Mouse (Mus musculus): ENCODE measurements around the gene Hddc3. TPM values are rescaled to one million over a fixed set of nuclear protein-coding genes. Genes with fewer than 3 reads are reported as not detected.
"Not testable (repeated sequence)": the region's sequence is repeated elsewhere in the genome, so short reads cannot be mapped to it uniquely, and the experiment has no call there.

Hddc3 gene
- total RNA-seq (2021): 10 to 100 TPM; 47.1 to 50.5 TPM

- intact Hi-C loops (cut with DNase I): loop anchor here (1.0 kb wide), 1 partner anchor 27 kb away; no protein-coding TSS in a partner anchor
- peak; percentile 97 for DNase-seq (ENCODE audit: low spot score in 2 of 2)
Measured at GRCm38 (mm10) chr7:80342858-80343257, at the start of gene Hddc3. Gene Hddc3, plus strand, starts transcription at chr7:80343104.

- intact Hi-C loops (cut with DNase I): no loop called here
- peak; percentile 97 to 99 for DNase-seq (ENCODE audit: low spot score in 2 of 2)
Measured at GRCm38 (mm10) chr7:80294062-80294763, 48.7 kb upstream of the Hddc3 start, which contains the start of gene Prc1. Gene Prc1, plus strand, starts transcription at chr7:80294450.

- DNase-seq (ENCODE audit: low spot score in 2 of 2): no peak
- intact Hi-C loops (cut with DNase I): no loop called here
Measured at GRCm38 (mm10) chr7:80294764-80295648, 47.9 kb upstream of the Hddc3 start.

GRCm38 (mm10) chr7:80296462-80296861 is 46.4 kb upstream of the Hddc3 start:
- intact Hi-C loops (cut with DNase I): no loop called here

GRCm38 (mm10) chr7:80297041-80297440 is 45.9 kb upstream of the Hddc3 start:
- intact Hi-C loops (cut with DNase I): no loop called here
- DNase-seq (ENCODE audit: low spot score in 2 of 2): no peak

More at GRCm38 (mm10) chr7:80296462-80296861, 46.4 kb upstream of the Hddc3 start:
- no peak for DNase-seq (ENCODE audit: low spot score in 2 of 2)

- intact Hi-C loops (cut with DNase I): no loop called here
- DNase-seq (ENCODE audit: low spot score in 2 of 2): no peak
Measured at GRCm38 (mm10) chr7:80298754-80299153, 44.1 kb upstream of the Hddc3 start.

GRCm38 (mm10) chr7:80299568-80299967 is 43.3 kb upstream of the Hddc3 start:
- DNase-seq (ENCODE audit: low spot score in 2 of 2): no peak
- intact Hi-C loops (cut with DNase I): no loop called here

GRCm38 (mm10) chr7:80301522-80301921 is 41.4 kb upstream of the Hddc3 start:
- intact Hi-C loops (cut with DNase I): no loop called here
- no peak for DNase-seq (ENCODE audit: low spot score in 2 of 2)

GRCm38 (mm10) chr7:80307766-80308165 is 35.1 kb upstream of the Hddc3 start:
- DNase-seq (ENCODE audit: low spot score in 2 of 2): no peak
- intact Hi-C loops (cut with DNase I): no loop called here

- DNase-seq (ENCODE audit: low spot score in 2 of 2): no peak
- intact Hi-C loops (cut with DNase I): no loop called here
Measured at GRCm38 (mm10) chr7:80310771-80311170, 32.1 kb upstream of the Hddc3 start.

GRCm38 (mm10) chr7:80315733-80316132 is 27.2 kb upstream of the Hddc3 start:
- no peak for DNase-seq (ENCODE audit: low spot score in 2 of 2)
- intact Hi-C loops (cut with DNase I): no loop called here

- DNase-seq (ENCODE audit: low spot score in 2 of 2): no peak
- intact Hi-C loops (cut with DNase I): no loop called here
Measured at GRCm38 (mm10) chr7:80317439-80318115, 25.3 kb upstream of the Hddc3 start.

- peak in 1 of 2 experiments; percentile 31 for DNase-seq (ENCODE audit: low spot score in 2 of 2)
- intact Hi-C loops (cut with DNase I): no loop called here
Measured at GRCm38 (mm10) chr7:80318670-80319069, 24.2 kb upstream of the Hddc3 start.

- peak in 1 of 2 experiments; percentile 39 for DNase-seq (ENCODE audit: low spot score in 2 of 2)
- intact Hi-C loops (cut with DNase I): no loop called here
Measured at GRCm38 (mm10) chr7:80319846-80320496, 22.9 kb upstream of the Hddc3 start.

GRCm38 (mm10) chr7:80323336-80323735 is 19.6 kb upstream of the Hddc3 start:
- intact Hi-C loops (cut with DNase I): no loop called here
- no peak for DNase-seq (ENCODE audit: low spot score in 2 of 2)

GRCm38 (mm10) chr7:80324043-80324815 is 18.7 kb upstream of the Hddc3 start, which contains the start of gene Rccd1:
Gene Rccd1, minus strand, starts transcription at chr7:80324454.
- peak; percentile 97 to 98 for DNase-seq (ENCODE audit: low spot score in 2 of 2)
- intact Hi-C loops (cut with DNase I): loop anchor here (2.0 kb wide), 1 partner anchor 15 kb away; no protein-coding TSS in a partner anchor

- intact Hi-C loops (cut with DNase I): loop anchor here (2.0 kb wide), 1 partner anchor 14 kb away; no protein-coding TSS in a partner anchor
- not testable (repeated sequence) for DNase-seq (ENCODE audit: low spot score in 2 of 2)
Measured at GRCm38 (mm10) chr7:80324816-80325119, 18.1 kb upstream of the Hddc3 start.

- intact Hi-C loops (cut with DNase I): loop anchor here (2.0 kb wide), 1 partner anchor 13 kb away; no protein-coding TSS in a partner anchor
- DNase-seq (ENCODE audit: low spot score in 2 of 2): no peak
Measured at GRCm38 (mm10) chr7:80325292-80325868, 17.5 kb upstream of the Hddc3 start.
